Mouse (Mus musculus): ENCODE data around the gene Mfsd14a.

Mfsd14a gene

DNA sequence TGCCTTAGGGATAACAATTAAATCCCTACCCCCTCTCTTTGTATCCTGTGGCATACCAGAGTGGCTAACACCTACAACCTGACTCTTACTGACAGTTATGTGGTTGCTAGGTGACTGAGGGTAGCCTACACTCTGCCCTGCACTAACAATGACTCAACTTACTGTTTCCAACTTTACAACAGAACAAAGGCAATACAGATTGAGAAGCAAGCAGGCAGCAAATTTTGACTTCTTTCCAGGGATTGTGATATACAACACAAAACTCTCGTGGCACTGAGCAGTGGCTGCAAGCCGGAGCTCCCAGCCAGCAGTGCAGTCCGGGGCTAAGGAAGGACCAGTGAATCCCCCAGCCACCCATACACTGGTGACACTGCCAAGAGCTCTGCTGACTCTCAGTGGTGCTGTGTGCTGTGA lies 10.4 kb downstream of the Mfsd14a start:
- no peak for DNase-seq (ENCODE audit: low spot score)

DNA sequence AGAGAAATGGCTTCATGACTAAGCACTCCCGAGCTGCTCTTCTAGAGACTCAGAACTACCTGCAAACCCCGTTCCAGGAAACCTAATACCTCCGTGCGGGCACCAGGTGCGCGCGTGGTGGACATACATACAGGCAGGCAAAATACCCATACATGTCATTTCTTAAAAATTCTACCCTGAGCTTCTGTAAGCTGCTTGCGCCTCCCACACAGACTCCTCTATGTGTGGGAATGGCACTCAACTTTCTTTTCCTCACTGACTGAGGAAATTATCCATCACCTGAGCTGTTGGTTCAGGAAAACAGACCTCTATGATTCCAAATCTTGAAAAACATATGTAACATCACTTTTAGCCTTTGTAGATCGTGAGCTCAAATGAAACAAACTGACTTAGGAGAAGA lies 11.8 kb downstream of the Mfsd14a start:
- DNase-seq (ENCODE audit: low spot score): no peak

DNA sequence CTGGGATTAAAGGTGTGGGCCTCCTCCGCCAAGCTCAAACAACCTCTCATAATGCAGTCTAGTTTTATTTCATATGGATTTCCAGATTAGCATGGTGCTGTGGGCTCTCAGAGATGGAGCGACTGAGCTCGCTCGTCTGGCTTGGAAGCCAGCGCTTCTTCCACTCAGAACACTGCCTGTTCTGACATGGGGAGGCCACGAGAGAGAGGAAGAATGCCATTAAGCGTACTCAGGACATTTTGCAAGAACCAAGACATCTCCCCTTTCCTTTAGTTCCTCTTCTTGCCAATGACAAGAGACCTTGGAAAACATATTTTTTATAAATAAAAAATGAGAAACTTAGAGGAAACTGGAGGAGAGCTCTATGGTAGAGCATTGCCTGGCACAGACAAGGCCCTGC lies 13.7 kb downstream of the Mfsd14a start:
- no peak for DNase-seq (ENCODE audit: low spot score)

DNA sequence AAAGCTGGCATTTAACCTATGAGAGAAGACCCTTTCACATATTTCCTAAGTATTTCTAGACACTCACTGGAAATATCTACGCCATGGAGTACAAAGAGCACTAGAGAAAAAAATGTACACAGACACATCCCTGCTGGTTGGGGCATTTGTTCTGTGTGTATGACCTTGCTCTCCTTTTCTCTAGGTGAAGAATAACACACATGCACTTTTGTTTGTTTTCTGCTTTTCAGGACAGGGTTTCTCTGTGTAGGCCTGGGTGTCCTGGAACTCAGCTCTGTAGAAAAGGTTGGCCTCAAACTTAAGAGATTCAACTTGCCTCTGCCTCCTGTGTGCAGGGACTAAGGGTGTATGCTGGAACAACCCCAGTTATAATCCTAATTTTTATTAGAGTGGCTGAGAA lies 16.1 kb downstream of the Mfsd14a start:
- DNase-seq (ENCODE audit: low spot score): no peak

DNA sequence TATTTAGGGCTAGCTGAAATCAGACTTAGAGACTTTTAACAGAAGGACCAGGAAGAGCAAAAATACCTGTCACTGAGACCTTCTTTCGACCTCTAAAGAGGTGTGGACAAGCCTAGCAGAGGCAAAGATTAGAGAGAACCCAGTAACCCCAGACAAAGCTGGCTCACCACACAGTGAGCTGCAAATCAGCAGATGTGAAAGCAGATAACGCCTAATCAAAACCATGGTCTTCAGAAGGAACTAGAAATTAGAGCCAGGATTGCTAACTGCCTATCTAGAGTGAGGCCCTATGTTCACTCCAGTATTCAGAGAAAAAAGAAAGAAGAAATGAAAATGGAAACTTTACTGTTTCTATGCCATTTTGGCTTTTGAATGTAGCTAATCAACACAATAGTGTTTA lies 20.1 kb downstream of the Mfsd14a start:
- no peak for DNase-seq (ENCODE audit: low spot score)

DNA sequence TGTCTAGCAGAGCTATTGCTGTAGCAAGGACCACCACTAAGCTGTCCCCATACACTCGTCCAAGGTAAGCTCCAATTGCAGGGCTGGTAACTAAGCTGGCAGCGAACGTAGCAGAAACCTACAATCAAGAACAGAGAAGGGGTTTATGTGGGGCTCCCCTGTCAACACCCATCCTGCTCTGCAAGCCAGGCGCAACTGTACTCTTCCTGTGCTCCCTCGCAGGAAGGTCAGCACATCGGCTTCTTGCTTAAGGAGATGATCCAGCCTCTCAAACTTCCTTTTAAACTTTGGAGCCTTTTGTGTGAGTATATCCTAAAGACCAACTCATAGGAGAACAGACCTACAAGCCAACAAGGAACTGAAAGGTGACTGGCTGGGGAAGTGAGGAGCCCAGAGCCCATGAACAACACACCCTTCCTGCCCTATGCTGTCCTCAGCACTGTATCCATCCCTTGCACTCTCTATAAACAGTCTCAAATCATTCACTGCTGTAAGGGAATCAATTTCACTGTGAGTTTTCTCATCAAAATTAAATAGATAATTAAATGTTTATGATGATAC lies 20.6 kb downstream of the Mfsd14a start:
- DNase-seq (ENCODE audit: low spot score): no peak

DNA sequence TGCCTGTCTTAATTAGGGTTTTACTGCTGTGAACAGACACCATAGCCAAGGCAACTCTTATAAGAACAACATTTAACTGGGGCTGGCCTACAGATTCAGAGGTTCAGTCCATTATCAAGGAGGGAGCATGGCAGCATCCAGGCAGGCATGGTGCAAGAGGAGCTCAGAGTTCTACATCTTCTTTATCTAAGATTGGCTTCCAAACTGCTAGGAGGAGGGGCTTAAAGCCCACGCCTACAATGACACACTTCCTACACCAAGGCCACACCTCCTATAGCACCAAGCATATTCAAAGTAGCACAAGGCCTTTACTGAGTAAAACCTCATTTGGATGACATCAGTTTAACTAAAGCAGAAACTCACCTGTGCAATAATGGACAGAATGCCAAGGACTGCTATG lies 22.5 kb downstream of the Mfsd14a start:
- DNase-seq (ENCODE audit: low spot score): no peak

DNA sequence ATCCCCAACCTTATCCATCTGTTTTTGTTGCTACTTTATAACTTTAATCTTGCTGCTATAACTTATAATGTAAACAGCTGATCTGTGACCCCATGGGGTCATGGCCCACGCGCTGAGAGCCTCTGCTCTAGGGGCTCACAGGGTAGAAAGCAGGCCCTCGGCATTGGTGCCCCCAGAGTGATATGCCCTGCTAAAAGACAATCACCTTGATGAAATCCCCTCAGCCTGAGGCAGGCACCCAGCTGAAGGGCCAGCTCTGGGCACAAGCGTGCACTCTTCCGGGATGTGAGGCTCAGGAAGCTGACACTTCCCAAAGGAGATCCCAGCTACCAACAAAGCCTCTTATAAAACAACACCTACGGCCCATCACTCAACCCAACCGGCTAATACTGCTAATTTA lies 23.9 kb downstream of the Mfsd14a start:
- no peak for DNase-seq (ENCODE audit: low spot score)

DNA sequence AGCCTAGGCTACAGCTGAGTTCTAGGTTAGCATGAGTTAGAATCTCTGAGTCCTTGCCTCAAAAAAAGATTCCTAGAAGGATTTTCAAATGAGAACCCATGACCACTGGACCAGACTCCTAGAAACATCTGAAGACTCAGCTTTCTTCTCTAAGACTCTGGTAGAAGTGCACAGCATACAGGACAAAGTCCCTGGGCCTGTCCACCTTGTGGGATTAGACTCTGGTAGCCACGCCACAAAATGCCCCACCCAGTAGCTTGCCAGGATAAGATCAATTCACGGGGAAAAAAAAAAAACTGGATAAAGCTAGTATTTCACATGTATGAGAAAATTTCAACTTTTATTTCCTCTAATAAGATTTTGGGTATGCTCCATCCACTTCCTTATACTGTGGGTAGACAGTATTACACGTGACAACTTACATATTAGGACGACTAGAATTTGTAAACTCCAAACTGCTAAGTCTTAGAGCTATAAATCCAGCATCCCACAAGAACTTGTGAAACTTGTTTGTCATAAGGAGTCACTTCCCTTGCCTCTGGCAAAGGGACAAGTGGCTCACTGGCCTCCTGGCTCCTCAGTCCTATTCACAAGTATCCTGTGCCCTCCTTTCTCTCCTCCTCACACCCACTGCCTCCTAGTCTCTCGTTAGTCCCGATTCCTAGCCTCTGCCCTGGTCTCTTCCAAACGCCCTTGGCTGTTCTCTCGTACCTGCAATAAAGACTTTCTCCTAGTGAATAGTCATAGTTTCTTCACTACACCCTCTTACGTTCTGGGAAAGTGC lies 24.6 kb downstream of the Mfsd14a start:
- DNase-seq (ENCODE audit: low spot score): no peak

DNA sequence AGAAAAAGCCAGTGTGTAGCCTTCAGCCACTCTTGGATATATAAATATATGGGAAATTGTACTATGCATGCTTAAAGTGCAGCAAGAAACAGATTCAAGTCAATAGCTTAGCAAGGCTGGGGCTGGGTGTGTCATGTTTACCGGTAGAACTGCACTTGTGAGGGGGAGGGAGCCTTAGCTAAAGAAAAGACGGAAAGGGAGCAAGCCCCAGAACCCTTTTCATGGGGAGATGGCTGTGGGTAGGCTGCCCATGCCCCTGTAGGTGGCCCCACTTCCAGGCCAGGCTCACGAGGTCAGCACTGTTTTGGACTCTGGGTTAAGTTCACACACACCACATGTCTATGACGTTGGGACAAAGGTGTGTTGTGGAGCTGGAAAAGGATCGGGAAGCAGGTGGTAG lies 26.7 kb downstream of the Mfsd14a start:
- no peak for DNase-seq (ENCODE audit: low spot score)

DNA sequence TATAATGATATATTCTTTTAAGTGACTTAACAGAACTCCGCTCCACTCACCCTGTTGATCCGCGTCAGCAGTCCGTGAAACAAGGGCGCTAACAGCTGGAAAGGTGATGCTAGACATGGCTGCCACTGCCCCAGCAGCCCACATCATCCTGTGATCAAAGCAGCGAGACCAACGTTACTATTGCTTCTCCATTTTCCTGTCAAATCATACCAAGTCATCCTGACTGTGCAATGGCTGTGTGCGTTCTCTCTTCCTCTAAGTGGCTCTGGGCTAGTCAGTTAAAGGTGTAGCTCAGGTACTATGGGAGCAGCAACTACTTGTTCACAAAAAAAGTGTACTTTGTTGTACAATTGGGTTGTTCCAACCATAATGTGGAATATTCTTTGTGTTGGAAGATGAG lies 27.6 kb downstream of the Mfsd14a start:
- no peak for DNase-seq (ENCODE audit: low spot score)

DNA sequence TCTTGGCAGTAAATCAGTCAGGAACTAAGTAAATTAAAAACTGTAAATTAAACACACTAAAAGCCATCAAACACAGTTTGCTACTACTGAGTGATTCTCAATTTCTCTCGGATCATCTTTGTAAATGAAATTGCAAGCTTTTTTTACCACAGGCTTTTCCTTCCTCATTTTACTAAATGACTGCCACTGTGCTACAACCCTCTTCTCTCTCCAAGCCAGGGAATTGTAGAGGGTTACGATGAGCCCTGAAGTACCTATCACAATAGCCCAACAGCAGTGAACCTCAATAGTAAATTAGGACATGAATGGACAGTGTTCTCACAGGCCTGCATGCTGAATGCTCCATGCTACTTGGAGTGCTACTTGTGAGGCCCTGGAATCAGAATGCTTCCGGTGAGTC lies 28.4 kb downstream of the Mfsd14a start:
- no peak for DNase-seq (ENCODE audit: low spot score)

DNA sequence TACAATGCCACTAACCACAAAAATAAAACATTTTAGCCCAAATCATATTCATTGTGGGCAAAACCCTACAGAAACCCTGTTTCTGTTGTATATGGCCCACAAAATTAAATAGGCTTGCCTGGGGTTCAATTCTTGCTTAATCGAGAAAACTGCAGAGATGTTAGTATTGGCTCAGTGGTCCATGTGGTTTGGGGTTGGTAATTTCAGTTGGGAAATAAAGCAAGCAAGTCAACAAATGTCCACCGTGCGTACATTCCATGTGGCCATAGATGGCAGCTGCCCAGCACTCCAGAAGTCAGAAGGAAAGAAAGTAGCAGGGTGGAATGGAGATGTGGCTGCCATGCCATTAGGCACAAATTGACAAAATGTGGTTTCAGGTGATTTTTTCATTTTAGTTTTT lies 29.5 kb downstream of the Mfsd14a start:
- no peak for DNase-seq (ENCODE audit: low spot score)

DNA sequence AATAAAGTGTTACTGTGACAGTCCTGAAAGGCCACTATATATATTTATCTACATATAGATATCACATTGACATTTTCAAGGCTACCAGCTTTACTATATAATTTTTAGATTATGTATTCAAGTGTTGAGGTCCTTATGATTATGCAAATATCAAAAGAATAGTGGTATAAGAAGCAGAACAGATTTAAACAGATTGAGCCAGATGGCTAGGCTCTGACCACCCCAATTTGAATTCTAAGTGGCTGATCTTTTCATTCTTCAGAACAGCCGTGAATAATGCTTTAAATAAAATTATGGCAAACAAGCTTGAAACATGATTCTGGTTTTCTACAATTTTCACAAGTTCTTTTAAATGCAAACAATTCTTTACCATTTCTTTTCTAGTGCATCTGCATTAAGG lies 31.0 kb downstream of the Mfsd14a start:
- no peak for DNase-seq (ENCODE audit: low spot score)

DNA sequence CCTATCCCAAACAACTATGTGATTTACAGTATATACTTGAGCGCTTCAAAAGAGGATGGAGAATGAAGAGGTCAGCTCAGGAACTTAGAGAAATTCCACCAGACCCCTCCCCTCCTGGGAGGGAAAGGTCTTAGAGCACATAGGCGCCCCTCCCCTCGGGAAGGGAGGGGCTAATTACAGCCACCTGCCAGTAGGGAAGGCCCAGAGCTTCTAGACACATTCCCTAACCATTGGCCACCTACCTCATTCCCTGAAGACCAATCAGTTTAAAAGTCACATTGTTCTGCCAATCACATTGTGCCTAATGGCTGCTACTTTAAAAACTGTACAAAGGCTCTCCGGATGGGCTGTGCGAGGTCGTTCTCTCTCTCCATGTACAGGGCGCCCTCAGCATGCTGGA lies 39.8 kb downstream of the Mfsd14a start:
- DNase-seq (ENCODE audit: low spot score): no peak

DNA sequence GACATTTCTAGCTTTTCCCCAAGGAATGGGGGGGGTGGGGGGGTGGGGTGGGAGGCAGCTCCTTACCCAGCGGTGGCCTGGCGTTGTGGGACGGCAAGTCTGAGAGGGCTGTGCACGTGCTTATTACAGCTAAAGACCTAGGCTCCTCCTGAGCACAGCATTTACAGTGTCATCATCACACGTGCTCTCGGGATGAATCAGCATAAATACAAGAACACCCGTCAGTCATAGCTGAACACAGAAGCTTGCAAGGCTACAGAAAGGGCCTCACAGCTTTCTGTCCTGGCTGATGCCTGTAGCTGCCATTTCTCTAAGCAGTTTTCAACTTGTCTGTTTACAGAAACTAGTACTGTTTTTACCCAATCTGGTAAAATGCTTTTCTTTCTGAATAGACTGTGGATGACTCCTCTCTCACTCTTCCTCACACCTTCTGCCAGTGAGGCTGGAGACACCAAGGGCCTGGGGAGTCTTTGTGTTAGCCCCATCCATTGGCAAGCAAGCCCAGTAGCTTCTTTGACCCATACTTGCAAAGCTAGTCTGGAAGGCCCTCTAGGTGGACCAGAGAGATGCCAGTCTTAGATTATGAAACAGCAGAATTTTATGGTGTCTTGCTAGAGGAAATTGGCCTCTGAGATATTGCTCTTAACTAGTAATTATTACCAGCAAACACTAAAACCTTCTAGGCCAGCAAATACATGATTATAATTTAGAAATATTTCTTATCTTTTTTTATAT lies 41.7 kb downstream of the Mfsd14a start:
- DNase-seq (ENCODE audit: low spot score): no peak

DNA sequence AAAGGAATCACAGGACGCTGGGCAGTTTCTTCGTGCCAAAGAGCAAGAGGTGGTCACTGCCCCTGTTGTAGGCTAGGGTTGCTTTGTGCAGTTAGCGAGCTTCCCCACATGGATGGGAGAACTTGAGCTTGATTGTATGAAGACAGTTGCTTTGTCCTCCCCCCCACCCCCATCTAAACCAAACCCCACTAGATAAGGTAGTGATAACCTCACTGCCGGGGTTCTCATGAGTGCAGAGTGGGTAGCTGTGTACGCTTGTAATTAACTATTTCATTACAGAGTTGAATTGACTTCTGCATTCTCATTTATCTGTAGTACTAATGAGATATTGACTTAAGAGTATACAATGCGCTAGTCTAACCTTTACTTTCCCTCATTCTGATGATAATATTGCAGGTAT lies 43.6 kb downstream of the Mfsd14a start:
- DNase-seq (ENCODE audit: low spot score): no peak

DNA sequence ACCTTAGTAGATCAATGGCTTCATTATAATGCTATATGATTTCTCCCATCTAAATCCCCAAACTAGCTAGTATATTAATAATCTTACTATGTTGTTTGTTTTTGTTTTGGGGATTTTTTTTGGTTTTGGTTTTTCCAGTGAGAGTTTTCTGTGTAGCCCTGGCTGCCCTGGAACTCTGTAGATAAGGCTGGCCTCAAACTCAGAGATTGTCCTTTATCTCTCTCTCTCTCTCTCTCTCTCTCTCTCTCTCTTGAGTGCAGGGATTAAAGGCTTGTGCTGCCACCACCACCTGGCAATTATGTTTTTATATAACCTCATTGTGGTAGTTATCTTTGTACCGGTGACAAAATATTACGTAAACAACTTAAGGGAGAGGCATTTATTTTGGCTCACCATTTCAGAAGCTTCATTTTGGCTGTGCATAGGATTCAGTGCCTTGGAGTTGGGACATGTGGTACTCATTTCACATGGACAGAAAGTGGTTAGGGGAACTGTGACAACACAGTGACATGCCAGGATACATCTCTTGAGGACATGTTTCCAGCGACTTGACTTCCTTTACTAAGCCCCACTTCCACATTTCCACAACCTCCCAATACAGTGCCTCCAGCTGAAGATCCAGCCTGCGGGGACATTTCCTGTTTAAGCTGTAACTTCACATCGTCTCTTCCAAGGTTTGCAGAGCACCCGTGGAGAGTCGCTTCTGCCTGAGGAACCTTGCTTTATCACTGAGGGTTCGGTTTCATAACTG lies 47.0 kb downstream of the Mfsd14a start:
- DNase-seq (ENCODE audit: low spot score): no peak

DNA sequence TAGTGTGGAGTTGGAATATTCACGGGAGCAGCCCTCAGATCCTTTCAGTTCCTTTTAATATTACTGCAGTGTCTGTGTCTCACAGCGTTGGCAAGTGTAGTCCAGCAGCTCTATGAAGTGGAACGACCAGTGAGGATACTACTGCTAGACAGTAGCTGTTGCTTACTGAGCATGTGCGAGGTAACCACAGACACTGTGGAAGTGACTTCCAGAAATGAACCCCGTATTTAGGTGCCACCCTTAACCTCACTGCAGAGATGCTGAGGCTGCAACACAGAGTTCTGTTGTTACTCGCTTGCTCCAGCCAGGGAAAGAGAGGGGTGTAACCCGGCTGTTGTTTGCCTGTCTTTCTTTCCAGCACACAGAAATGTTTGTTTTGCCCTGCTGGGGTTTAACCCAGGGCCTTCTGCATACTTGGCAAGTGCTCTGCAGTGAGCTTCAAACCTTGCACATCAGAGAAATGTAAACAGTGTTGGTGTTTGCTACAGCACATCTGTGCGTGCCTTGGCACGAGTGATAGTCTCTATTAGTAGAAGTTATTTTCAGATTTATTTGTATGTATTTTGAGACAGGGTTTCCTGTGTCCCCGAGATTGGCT lies 48.1 kb downstream of the Mfsd14a start, which contains the start of gene Trmt13:
Gene Trmt13 (minus strand): TSS at position 293 of the 598 bp plus-strand sequence.
- DNase-seq (ENCODE audit: low spot score): peak; percentile 13

DNA sequence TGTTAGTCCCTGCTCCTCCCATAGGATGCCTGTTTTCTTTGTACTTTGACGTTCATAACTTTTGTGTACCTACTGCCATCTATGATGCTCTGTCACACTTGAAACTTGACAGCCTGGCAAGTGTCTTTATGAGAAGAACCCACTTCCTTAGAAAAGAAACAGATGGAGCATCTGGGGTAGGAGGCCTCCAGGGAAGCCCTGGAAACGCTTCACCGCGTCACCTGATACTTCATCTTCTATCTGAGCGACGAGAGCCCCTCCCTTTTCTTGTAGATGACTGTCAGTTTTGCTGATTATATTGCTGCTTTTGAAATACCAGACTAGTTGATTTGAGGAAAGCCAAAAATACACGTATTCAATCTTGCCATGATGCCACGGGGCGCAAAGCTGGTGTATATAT lies 57.9 kb downstream of the Mfsd14a start:
- DNase-seq (ENCODE audit: low spot score): no peak

DNA sequence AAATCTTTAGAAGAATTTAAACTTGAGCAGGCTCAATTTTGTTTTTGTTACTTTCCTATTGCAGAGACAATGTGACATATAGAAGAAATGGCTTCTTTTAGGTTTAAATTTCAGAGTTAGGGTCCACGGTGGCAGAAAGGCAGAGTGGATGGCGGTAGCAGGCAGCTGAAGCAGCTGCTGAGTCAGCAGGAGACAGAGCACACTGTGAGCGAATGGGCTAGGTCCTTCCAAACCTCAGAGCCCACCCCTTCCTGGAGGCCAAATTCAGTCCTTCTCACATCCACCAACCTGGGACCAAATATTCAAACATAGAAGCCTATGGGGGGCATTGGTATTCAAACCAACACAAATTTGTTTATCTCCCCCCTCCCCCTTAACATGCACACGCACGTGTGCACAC lies 60.7 kb downstream of the Mfsd14a start:
- DNase-seq (ENCODE audit: low spot score): no peak

DNA sequence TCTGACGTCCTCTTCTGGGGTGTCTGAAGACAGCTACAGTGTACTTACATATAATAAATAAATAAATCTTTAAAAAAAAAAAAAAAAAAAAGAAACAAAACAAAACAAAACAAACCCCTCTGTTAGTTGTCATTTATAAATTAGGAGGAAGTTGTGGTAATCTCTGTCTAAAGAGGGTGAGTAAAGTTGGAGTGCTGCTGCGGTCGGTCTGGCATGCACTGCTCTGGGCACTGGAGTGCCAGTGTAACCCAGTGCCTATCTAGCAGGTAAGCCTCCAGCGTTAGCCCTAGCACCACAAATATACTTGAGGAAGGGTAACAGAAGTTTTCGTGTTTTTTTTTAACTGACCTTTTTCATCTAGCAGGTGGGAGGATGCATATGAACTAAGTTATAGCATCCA lies 61.5 kb downstream of the Mfsd14a start:
- DNase-seq (ENCODE audit: low spot score): no peak

Data from ovary, postnatal 36 days (tissue).